31 mouse cellular contexts compared by ENCODE assay signal in genomic region chr1:40278720-40279119, GRCm38 (mm10). TPM values are rescaled to one million over a fixed set of nuclear protein-coding genes. Genes with fewer than 3 reads are reported as not detected.
A peak's percentile ranks its signal among the peaks of the same experiment; 100 is the strongest.
DNase-seq lines count a peak whose midpoint lies in the region; ATAC-seq lines count a peak whose summit lies in the region.
"Had no signal": no experiment of that assay in that cellular context is flagged by ENCODE, and none has a peak within 500 bp of the region (broad histone marks: within the 10 kb centered on the region; RNA-seq: fewer than 3 reads in every experiment).

No protein-coding gene starts in this region.

- DNase-seq in embryonic facial prominence, embryonic 10.5 days (ENCODE audit: low spot score), result no peak
- DNase-seq in lung, postnatal 36 days, result no peak
- DNase-seq in left cerebral cortex, adult 9 months (ENCODE audit: low spot score in 2 of 2), result no peak
- no peak for DNase-seq in adipocyte (ENCODE audit: low spot score)
- no peak for DNase-seq in frontal cortex, postnatal 25 days (ENCODE audit: low spot score in 2 of 2)
- DNase-seq: adrenal gland, adult 2 months; adrenal gland, postnatal 14 days; cerebellum, adult 11-12 months; cerebellum, adult 8-10 months; cerebellum, postnatal 10 days; cerebellum, postnatal 36 days; embryo, embryonic 11 days; gastrocnemius, adult 2 months; gastrocnemius, postnatal 14 days; heart, adult 18-20 months; heart, postnatal 14 days; heart, postnatal 4 days had no signal

- no peak overlapping the region for H3K4me3 ChIP-seq in embryonic facial prominence, embryonic 13.5 days
- H3K4me3 ChIP-seq in embryonic facial prominence, embryonic 10.5 days, result no peak overlapping the region
- no peak overlapping the region for H3K4me3 ChIP-seq in lung, embryonic 16.5 days (ENCODE audit: low read length)
- no peak overlapping the region for H3K4me3 ChIP-seq in stomach, embryonic 15.5 days (replicated peaks)
- H3K4me3 ChIP-seq: erythroblast, embryonic 14.5 days; forebrain, embryonic 13.5 days; gastrocnemius, adult 2 months; heart, embryonic 10.5 days; heart, embryonic 13.5 days had no signal

- H3K9ac ChIP-seq in embryonic facial prominence, embryonic 13.5 days, result no peak overlapping the region
- H3K9ac ChIP-seq in lung, embryonic 16.5 days (ENCODE audit: low read length), result no peak overlapping the region
- H3K9ac ChIP-seq in stomach, embryonic 15.5 days, result no peak overlapping the region
- H3K9ac ChIP-seq: forebrain, embryonic 13.5 days; heart, embryonic 13.5 days; hindbrain, embryonic 14.5 days had no signal

- 71% methylated on average over 2 of the region's 2 CpGs for WGBS in embryonic facial prominence, embryonic 13.5 days
- 84% methylated on average over 2 of the region's 2 CpGs for WGBS in embryonic facial prominence, embryonic 10.5 days
- 79% methylated on average over 2 of the region's 2 CpGs for WGBS in lung, embryonic 16.5 days
- 86% methylated on average over 2 of the region's 2 CpGs for WGBS in stomach, embryonic 15.5 days

- no peaks in the 10 kb centered on the region for H3K27me3 ChIP-seq in embryonic facial prominence, embryonic 13.5 days
- no peaks in the 10 kb centered on the region for H3K27me3 ChIP-seq in embryonic facial prominence, embryonic 10.5 days (replicated peaks; ENCODE audit: low read depth, poor library complexity, severe bottlenecking)
- no peaks in the 10 kb centered on the region for H3K27me3 ChIP-seq in lung, embryonic 16.5 days (ENCODE audit: control insufficient read depth, insufficient read depth, low read depth, low read length)
- H3K27me3 ChIP-seq in stomach, embryonic 15.5 days (replicated peaks), result no peaks in the 10 kb centered on the region
- H3K27me3 ChIP-seq: CH12.LX; forebrain, embryonic 13.5 days; heart, embryonic 13.5 days; Patski had no signal

- H3K4me2 ChIP-seq in embryonic facial prominence, embryonic 13.5 days, result no peak overlapping the region
- H3K4me2 ChIP-seq in lung, embryonic 16.5 days (ENCODE audit: low read depth, low read length), result no peak overlapping the region
- no peak overlapping the region for H3K4me2 ChIP-seq in stomach, embryonic 15.5 days
- H3K4me2 ChIP-seq: forebrain, embryonic 13.5 days; heart, embryonic 13.5 days; hindbrain, embryonic 14.5 days had no signal

- H3K36me3 ChIP-seq in embryonic facial prominence, embryonic 13.5 days, result no peaks in the 10 kb centered on the region
- H3K36me3 ChIP-seq in embryonic facial prominence, embryonic 10.5 days (replicated peaks), result no peaks in the 10 kb centered on the region
- no peaks in the 10 kb centered on the region for H3K36me3 ChIP-seq in lung, embryonic 16.5 days (ENCODE audit: control insufficient read depth, insufficient read depth, low read length)
- H3K36me3 ChIP-seq in stomach, embryonic 15.5 days, result no peaks in the 10 kb centered on the region
- H3K36me3 ChIP-seq: G1E had no signal

- no peaks in the 10 kb centered on the region for H3K9me3 ChIP-seq in embryonic facial prominence, embryonic 13.5 days
- no peaks in the 10 kb centered on the region for H3K9me3 ChIP-seq in embryonic facial prominence, embryonic 10.5 days
- no peaks in the 10 kb centered on the region for H3K9me3 ChIP-seq in lung, embryonic 16.5 days (ENCODE audit: control insufficient read depth, low read length)
- H3K9me3 ChIP-seq in stomach, embryonic 15.5 days, result no peaks in the 10 kb centered on the region
- H3K9me3 ChIP-seq: forebrain, embryonic 13.5 days; G1E; heart, embryonic 10.5 days; heart, embryonic 13.5 days had no signal

- H3K27ac ChIP-seq in embryonic facial prominence, embryonic 13.5 days, result peak overlapping the region; percentile 24; the same call in 1 of the 2 replicates
- no peak overlapping the region for H3K27ac ChIP-seq in embryonic facial prominence, embryonic 10.5 days (replicated peaks)
- H3K27ac ChIP-seq in lung, embryonic 16.5 days (ENCODE audit: low read length), result peak overlapping the region; percentile 58
- H3K27ac ChIP-seq in stomach, embryonic 15.5 days, result peak overlapping the region; percentile 17
- H3K27ac ChIP-seq: forebrain, embryonic 13.5 days; gastrocnemius, adult 2 months; heart, embryonic 10.5 days; heart, embryonic 13.5 days; hindbrain, embryonic 14.5 days; hindbrain, postnatal 0 days had no signal

- ATAC-seq in embryonic facial prominence, embryonic 13.5 days (ENCODE audit: insufficient number of reproducible peaks, insufficient read depth, low FRiP score, low TSS enrichment, low read depth), result no peak
- ATAC-seq in lung, embryonic 16.5 days (ENCODE audit: low read depth), result no peak
- ATAC-seq in stomach, embryonic 15.5 days (ENCODE audit: insufficient read depth, low FRiP score, low read depth), result no peak
- ATAC-seq: forebrain, embryonic 13.5 days; forebrain, embryonic 16.5 days; hindbrain, postnatal 0 days; inflammation-experienced regulatory T-cells, adult 6 months; Patski had no signal

- H3K4me1 ChIP-seq in embryonic facial prominence, embryonic 13.5 days, result peaks cover 49% of the 10 kb centered on the region
- H3K4me1 ChIP-seq in embryonic facial prominence, embryonic 10.5 days, result 0 out of 2 replicates have a peak, but pooled peaks cover 3% of the 10 kb centered on the region
- peaks cover 17% of the 10 kb centered on the region for H3K4me1 ChIP-seq in lung, embryonic 16.5 days (replicated peaks; ENCODE audit: control insufficient read depth, insufficient read depth, low read length)
- peaks cover 4% of the 10 kb centered on the region; the same call in 1 of the 2 replicates for H3K4me1 ChIP-seq in stomach, embryonic 15.5 days
- H3K4me1 ChIP-seq: forebrain, embryonic 13.5 days had no signal

RNA-seq across cellular contexts. Expression of gene Il1rl2, which starts 45.7 kb away (rescaled TPM):
- 11.4 and 12.1 TPM in 2 replicates for polyA plus RNA-seq in embryonic facial prominence, embryonic 13.5 days (2015; fragmentation: Nextera tagmentation; extraction: Ambion mirVana)
- 1.8 and 2.1 TPM in 2 replicates for polyA plus RNA-seq in embryonic facial prominence, embryonic 10.5 days (2016; fragmentation: Nextera tagmentation; extraction: Ambion mirVana)
- polyA plus RNA-seq in lung, embryonic 16.5 days (2015; fragmentation: Nextera tagmentation; extraction: Ambion mirVana), result 12.4 and 13.2 TPM in 2 replicates
- 7.2 and 7.5 TPM in 2 replicates for polyA plus RNA-seq in stomach, embryonic 15.5 days (2015; fragmentation: Nextera tagmentation; extraction: Ambion mirVana)
- polyA plus RNA-seq: erythroblast, embryonic 14.5 days; Patski had no signal

RNA-seq across cellular contexts. Expression of gene Il1r1, which starts 53.8 kb away (rescaled TPM):
- polyA plus RNA-seq in embryonic facial prominence, embryonic 13.5 days (2015; fragmentation: Nextera tagmentation; extraction: Ambion mirVana), result 6.7 and 7.2 TPM in 2 replicates
- polyA plus RNA-seq in embryonic facial prominence, embryonic 10.5 days (2016; fragmentation: Nextera tagmentation; extraction: Ambion mirVana), result 0.45 and 0.62 TPM in 2 replicates
- polyA plus RNA-seq in lung, embryonic 16.5 days (2015; fragmentation: Nextera tagmentation; extraction: Ambion mirVana), result 11.2 and 11.7 TPM in 2 replicates
- 9.3 TPM in 2 replicates for polyA plus RNA-seq in stomach, embryonic 15.5 days (2015; fragmentation: Nextera tagmentation; extraction: Ambion mirVana)
- polyA plus RNA-seq: G1E had no signal
